Mouse (Mus musculus) mesoderm, embryonic 11.5 days (tissue): ENCODE measurements around the gene Gm47996.
A peak's percentile ranks its signal among the peaks of the same experiment; 100 is the strongest.

Experiments
- DNase-seq: peaks from one replicate; pipeline ENCODE4 v3.0.0-alpha.2; 2012; ENCODE audit warnings: low read depth, low spot score

The Gm47996 gene

DNA sequence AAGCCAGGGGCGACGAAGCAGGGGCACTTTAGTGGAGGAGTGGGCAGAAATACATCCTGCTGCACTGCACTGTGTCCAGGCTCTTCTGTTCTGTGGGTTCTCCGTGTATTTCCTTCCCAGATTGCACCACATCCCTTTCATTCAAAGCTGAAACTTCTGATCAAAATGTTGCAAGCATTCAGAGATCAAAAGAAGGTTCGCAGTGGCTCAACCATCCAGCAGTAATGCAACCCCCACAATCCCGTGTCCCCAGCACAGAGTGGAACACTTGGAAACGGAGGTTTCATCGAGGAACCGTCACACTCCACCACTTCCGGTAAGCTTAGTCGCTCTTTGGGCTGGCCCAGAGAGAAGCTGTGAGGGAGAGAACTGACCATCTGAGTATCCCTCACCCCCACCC, 35.2 kb downstream of the Gm47996 start:
- DNase-seq: no peak

DNA sequence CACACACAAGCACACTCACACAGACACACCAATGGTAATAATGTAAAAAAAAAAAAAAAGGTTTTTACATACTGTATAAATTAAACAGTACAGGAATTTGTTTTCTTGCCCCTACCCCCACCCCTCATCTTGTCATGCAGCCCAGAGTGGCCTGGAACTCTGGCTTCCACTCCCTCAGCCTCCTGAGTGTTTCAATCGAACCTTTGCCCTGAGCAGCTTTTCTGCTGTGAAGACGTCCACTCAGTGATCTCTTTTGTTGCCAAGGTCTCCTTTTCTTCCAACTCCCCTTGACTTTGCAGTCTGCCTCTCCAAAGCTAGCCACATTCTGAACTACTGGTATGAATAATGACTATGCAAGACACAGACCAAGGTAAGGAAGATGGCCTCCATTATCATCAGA, 35.9 kb downstream of the Gm47996 start:
- DNase-seq: no peak

DNA sequence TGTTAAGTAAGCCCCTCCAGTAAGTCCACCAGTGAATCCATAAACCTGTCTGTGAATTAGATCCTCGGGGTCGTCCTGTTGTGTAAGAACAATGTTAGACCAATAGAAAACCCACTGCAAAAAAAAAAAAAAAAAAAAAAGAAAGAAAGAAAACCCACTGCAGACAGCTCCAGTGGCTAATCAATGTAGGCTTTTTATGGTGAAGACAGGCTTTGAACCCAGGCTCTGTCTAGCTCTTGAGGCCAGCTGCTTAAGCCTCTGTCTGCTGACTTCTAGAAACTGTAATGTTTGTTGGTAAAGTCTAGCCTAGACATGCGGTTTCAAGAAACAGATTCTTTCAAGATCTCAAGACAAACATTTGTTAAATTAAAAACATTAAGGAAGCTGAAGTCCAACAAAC, 40.2 kb downstream of the Gm47996 start:
- no peak for DNase-seq

DNA sequence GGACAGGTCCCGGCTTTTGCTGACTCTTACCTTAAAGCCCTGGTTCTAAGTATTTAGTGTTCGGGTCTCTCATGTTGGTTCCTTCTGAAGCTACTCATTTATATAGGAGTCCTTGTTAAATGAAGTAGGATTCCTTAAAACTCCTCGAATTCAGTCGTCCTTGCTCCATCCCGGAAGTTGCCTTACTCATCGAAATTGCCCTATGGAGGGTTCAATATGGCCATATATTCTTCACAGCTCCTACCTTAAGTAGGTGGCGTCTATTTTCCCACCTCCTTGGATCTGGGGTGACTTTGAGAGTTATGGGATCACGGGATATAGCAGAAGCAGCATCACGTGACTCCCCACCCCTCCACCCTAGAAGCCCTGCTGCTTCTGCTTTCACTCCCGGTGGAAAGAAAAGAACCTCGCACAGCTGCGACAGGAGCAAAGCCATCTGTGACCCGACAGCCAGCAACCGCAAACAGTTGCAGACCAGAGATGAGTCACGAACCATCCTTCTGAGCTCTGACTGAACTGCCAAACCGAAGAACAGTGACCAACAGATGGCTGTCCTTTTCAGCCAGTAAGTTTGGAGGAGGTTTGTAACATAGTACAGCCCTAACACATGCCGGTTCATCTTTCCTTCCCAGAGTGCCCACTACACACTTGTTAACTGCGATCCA, 40.7 kb downstream of the Gm47996 start:
- peak; percentile 34 for DNase-seq

DNA sequence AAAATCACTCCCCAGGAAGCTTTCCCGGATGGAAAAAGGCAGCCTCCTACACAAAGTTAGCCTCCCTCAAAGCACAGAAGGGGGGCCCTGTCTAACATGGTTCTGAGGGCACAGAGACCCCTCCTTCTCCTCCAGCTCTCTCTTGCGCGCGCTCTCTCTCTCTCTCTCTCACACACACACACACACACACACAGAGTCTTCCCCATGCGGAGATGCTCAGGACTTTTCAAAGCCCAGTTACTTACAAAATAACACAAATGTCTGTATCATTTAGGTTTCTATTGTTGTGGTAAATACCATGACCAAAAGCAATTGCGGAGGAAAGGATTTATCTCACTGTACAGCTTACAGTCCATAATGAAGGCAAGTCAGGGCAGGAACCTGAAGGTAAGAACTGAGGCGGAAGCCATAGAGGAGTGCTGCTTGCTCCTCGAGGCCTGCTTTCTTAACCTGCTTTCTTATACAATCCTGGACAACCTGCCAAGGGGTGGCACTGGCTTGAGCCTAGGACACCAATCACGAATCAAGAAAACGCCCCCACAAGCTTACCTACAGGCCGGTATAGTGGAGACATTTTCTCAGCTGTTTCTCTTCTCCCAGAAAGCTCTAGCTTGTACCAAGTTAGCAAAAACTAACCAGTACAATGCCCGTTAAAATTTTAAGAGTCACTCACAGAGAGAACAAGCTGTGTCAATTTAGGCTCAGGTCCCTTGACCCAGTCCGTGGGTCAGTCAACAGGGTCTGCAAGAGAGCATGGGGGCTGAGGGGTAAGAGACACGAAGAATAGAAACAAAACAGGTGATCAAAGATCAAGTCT, 41.5 kb downstream of the Gm47996 start:
- no peak for DNase-seq

DNA sequence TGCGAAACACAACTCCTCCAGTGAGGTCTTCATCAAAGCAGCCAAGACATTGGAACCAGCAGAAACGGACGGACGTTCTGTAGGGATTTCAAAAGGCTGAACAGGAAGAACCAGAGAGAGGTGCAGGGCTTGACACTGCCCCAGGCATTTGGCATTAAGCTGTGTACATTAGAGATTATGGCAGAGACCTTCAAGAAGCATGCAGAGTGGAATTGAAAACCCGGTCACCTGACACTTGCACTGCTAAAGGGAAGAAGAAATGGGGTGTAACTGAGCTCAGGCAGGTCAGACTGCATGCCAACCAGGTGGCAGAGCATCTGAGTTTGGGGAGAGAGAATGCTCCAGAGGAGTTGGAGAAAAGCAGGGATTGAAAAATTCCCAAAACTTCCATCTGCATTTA, 45.5 kb downstream of the Gm47996 start:
- no peak for DNase-seq

DNA sequence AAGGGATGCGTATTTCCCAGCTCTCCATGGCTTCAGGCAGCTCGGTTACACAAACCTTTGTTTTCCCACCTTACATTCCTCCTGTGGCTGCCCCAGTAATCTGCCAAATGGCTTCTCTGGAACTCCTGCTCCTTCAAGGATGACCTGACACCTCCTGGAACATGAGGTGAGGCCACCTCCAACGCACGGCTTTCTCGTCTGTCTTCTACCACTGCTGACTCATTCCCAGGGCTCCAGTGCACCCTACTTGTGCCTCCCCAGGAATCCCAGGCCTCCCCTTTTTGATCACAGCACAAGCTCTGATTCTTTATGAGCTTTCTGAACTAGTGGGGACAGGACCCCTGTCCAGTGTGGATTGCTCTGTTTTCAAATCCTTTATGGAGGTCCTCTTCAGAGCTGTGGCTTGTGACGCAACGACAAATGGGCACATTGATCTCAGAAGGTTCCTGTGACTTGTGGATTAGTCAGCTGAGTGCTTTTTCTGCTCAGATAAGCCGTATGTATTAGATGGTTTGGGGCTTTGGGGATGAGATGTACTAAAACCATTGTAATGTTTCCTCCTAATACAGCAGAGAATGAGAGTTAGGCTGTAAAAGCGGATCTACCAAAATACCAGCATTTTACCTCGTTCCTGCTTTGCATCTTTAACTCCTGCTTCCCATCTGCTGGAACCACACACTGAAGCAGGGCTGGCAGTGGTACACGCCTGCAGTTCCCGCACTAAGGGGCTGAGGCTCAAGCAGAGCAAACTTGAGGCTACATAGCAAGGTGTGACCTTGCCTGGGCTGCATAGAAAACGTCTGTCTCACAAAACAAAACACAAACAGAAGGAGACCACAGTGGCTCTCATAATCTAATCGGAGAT, 48.4 kb downstream of the Gm47996 start:
- no peak for DNase-seq

DNA sequence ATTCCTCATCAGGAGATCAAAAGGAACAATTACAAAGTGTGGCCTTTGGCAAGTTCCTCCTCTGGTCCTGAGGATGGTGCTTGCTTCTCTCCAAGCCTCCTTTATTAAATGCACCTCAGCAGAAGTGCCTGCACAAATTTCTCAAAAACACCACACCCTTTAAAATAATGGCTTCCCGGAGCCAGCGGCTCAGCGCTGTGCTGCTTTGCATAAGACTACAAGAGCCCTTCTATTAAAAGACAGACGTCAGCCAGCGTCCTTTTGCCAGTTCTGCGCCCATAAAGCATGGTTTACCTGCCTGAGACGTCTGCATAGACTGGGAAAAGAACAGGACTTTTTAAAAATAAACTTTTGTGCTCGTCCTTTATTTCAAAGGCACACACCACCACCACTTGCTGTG, 49.1 kb downstream of the Gm47996 start:
- no peak for DNase-seq
